Mouse (Mus musculus) thymus, postnatal 25 days (tissue): Measurements from ENCODE around the gene Slc25a33.

Experiments
- DNase-seq: peaks from one replicate; pipeline ENCODE4 v3.0.0; 2022

The Slc25a33 gene

GRCm38 (mm10) chr4:149724916-149725470 lies 49.1 kb downstream of the Slc25a33 start:
- no peak for DNase-seq

- peak; percentile 55 for DNase-seq
These were observed 50.0 kb downstream of the Slc25a33 start for GRCm38 (mm10) chr4:149723855-149724731.

- no peak for DNase-seq
These were observed 51.1 kb downstream of the Slc25a33 start for GRCm38 (mm10) chr4:149723021-149723390.

- DNase-seq = no peak
These were observed 51.7 kb downstream of the Slc25a33 start for GRCm38 (mm10) chr4:149722104-149723020.

GRCm38 (mm10) chr4:149721163-149721562 lies 52.9 kb downstream of the Slc25a33 start:
- peak; percentile 30 for DNase-seq

GRCm38 (mm10) chr4:149719686-149720085 lies 54.4 kb downstream of the Slc25a33 start:
- DNase-seq = peak; percentile 35

GRCm38 (mm10) chr4:149714542-149714941 lies 59.5 kb downstream of the Slc25a33 start:
- DNase-seq = no peak

- DNase-seq = peak; percentile 47
These were observed 62.1 kb downstream of the Slc25a33 start for GRCm38 (mm10) chr4:149711955-149712354.

- no peak for DNase-seq
These were observed 62.6 kb downstream of the Slc25a33 start for GRCm38 (mm10) chr4:149711485-149711884.

- peak; percentile 77 for DNase-seq
These were observed 63.6 kb downstream of the Slc25a33 start for GRCm38 (mm10) chr4:149710510-149710909.

GRCm38 (mm10) chr4:149705941-149706340 lies 68.1 kb downstream of the Slc25a33 start:
- peak; percentile 30 for DNase-seq

GRCm38 (mm10) chr4:149705298-149705697 lies 68.8 kb downstream of the Slc25a33 start:
- DNase-seq = no peak

GRCm38 (mm10) chr4:149702210-149702979 lies 71.7 kb downstream of the Slc25a33 start, which contains the start of gene Pik3cd:
Pik3cd (minus strand) TSS chr4:149702571.
- peak; percentile 71 for DNase-seq

- DNase-seq = peak; percentile 85
These were observed 72.5 kb downstream of the Slc25a33 start for GRCm38 (mm10) chr4:149701426-149702209.

GRCm38 (mm10) chr4:149699953-149700352 lies 74.1 kb downstream of the Slc25a33 start:
- DNase-seq = no peak

- peak; percentile 82 for DNase-seq
These were observed 75.8 kb downstream of the Slc25a33 start for GRCm38 (mm10) chr4:149698197-149698821.

GRCm38 (mm10) chr4:149697506-149698196 lies 76.4 kb downstream of the Slc25a33 start:
- peak; percentile 73 for DNase-seq

- DNase-seq = peak; percentile 43
These were observed 77.7 kb downstream of the Slc25a33 start for GRCm38 (mm10) chr4:149696189-149696971.
